Mouse (Mus musculus): ENCODE measurements around the gene Itga9. TPM values are rescaled to one million over a fixed set of nuclear protein-coding genes. Genes with fewer than 3 reads are reported as not detected.

Gene Itga9
- polyA plus RNA-seq, 1 experiment from 2014 or later: 8.3 TPM

GRCm38 (mm10) chr9:118623483-118623882, 17.0 kb downstream of the Itga9 start:
- 60% methylated on average over 9 of the region's 9 CpGs for WGBS (ENCODE audit: insufficient replicate concordance)
- Histone ChIP-seq H3K9me3 (replicated peaks; ENCODE audit: control insufficient read depth, low read length) (no peaks in the 10 kb centered on the region), H3K4me3 (ENCODE audit: low read depth, low read length) (no peak overlapping the region), H3K27ac (ENCODE audit: low read depth, low read length) (no peak overlapping the region), H3K4me2 (no peak overlapping the region), H3K36me3 (ENCODE audit: control insufficient read depth, insufficient read depth, low read length) (no peaks in the 10 kb centered on the region), H3K4me1 (ENCODE audit: control insufficient read depth, insufficient read depth, low read length) (peaks cover 8% of the 10 kb centered on the region), H3K27me3 (ENCODE audit: control insufficient read depth, insufficient read depth, low read length) (no peaks in the 10 kb centered on the region), H3K9ac (ENCODE audit: low read depth, low read length) (no peak overlapping the region)
- no peak for ATAC-seq (replicated peaks; ENCODE audit: insufficient number of reproducible peaks, low FRiP score, low TSS enrichment)

- no peak overlapping the region for H3K4me2 ChIP-seq
- 39% methylated on average over 7 of the region's 7 CpGs for WGBS (ENCODE audit: insufficient replicate concordance)
- no peak overlapping the region for H3K9ac ChIP-seq (ENCODE audit: low read depth, low read length)
- H3K4me1 ChIP-seq (ENCODE audit: control insufficient read depth, insufficient read depth, low read length): peaks cover 6% of the 10 kb centered on the region
- H3K27ac ChIP-seq (ENCODE audit: low read depth, low read length): no peak overlapping the region
- no peak overlapping the region for H3K4me3 ChIP-seq (ENCODE audit: low read depth, low read length)
- H3K27me3 ChIP-seq (ENCODE audit: control insufficient read depth, insufficient read depth, low read length): no peaks in the 10 kb centered on the region
- ATAC-seq (replicated peaks; ENCODE audit: insufficient number of reproducible peaks, low FRiP score, low TSS enrichment): no peak
- no peaks in the 10 kb centered on the region for H3K36me3 ChIP-seq (ENCODE audit: control insufficient read depth, insufficient read depth, low read length)
- no peaks in the 10 kb centered on the region for H3K9me3 ChIP-seq (replicated peaks; ENCODE audit: control insufficient read depth, low read length)
These were observed 17.7 kb downstream of the Itga9 start for GRCm38 (mm10) chr9:118624146-118624545.

- Histone ChIP-seq H3K27me3 (ENCODE audit: control insufficient read depth, insufficient read depth, low read length) (no peaks in the 10 kb centered on the region), H3K36me3 (ENCODE audit: control insufficient read depth, insufficient read depth, low read length) (no peaks in the 10 kb centered on the region), H3K4me1 (ENCODE audit: control insufficient read depth, insufficient read depth, low read length) (peaks cover 10% of the 10 kb centered on the region; the same call in 1 of the 2 replicates), H3K4me2 (no peak overlapping the region), H3K9ac (ENCODE audit: low read depth, low read length) (no peak overlapping the region), H3K4me3 (ENCODE audit: low read depth, low read length) (no peak overlapping the region), H3K27ac (ENCODE audit: low read depth, low read length) (no peak overlapping the region), H3K9me3 (replicated peaks; ENCODE audit: control insufficient read depth, low read length) (no peaks in the 10 kb centered on the region)
- WGBS (ENCODE audit: insufficient replicate concordance): 64% methylated on average over 6 of the region's 6 CpGs
- ATAC-seq (replicated peaks; ENCODE audit: insufficient number of reproducible peaks, low FRiP score, low TSS enrichment): no peak
These were observed 23.4 kb downstream of the Itga9 start for GRCm38 (mm10) chr9:118629763-118630379.

GRCm38 (mm10) chr9:118631775-118632757, 25.6 kb downstream of the Itga9 start:
- Histone ChIP-seq H3K27me3 (ENCODE audit: control insufficient read depth, insufficient read depth, low read length) (no peaks in the 10 kb centered on the region), H3K4me1 (ENCODE audit: control insufficient read depth, insufficient read depth, low read length) (peaks cover 10% of the 10 kb centered on the region; the same call in 1 of the 2 replicates), H3K36me3 (ENCODE audit: control insufficient read depth, insufficient read depth, low read length) (0 out of 2 replicates have a peak, but pooled peaks cover 2% of the 10 kb centered on the region), H3K9me3 (replicated peaks; ENCODE audit: control insufficient read depth, low read length) (0 out of 2 replicates have a peak, but pooled peaks cover 3% of the 10 kb centered on the region), H3K9ac (ENCODE audit: low read depth, low read length) (no peak overlapping the region), H3K27ac (ENCODE audit: low read depth, low read length) (no peak overlapping the region), H3K4me3 (ENCODE audit: low read depth, low read length) (no peak overlapping the region), H3K4me2 (no peak overlapping the region)
- 78% methylated on average over 6 of the region's 6 CpGs for WGBS (ENCODE audit: insufficient replicate concordance)
- ATAC-seq (replicated peaks; ENCODE audit: insufficient number of reproducible peaks, low FRiP score, low TSS enrichment): no peak

- no peak for ATAC-seq (replicated peaks; ENCODE audit: insufficient number of reproducible peaks, low FRiP score, low TSS enrichment)
- Histone ChIP-seq H3K4me1 (ENCODE audit: control insufficient read depth, insufficient read depth, low read length) (peaks cover 10% of the 10 kb centered on the region; the same call in 1 of the 2 replicates), H3K9me3 (replicated peaks; ENCODE audit: control insufficient read depth, low read length) (0 out of 2 replicates have a peak, but pooled peaks cover 3% of the 10 kb centered on the region), H3K27me3 (ENCODE audit: control insufficient read depth, insufficient read depth, low read length) (no peaks in the 10 kb centered on the region), H3K4me2 (no peak overlapping the region), H3K36me3 (ENCODE audit: control insufficient read depth, insufficient read depth, low read length) (peaks cover 2% of the 10 kb centered on the region; the same call in 1 of the 2 replicates), H3K9ac (ENCODE audit: low read depth, low read length) (no peak overlapping the region), H3K27ac (ENCODE audit: low read depth, low read length) (no peak overlapping the region), H3K4me3 (ENCODE audit: low read depth, low read length) (no peak overlapping the region)
- 55% methylated on average over 14 of the region's 14 CpGs for WGBS (ENCODE audit: insufficient replicate concordance)
These were observed 26.3 kb downstream of the Itga9 start for GRCm38 (mm10) chr9:118632758-118633143.

GRCm38 (mm10) chr9:118638642-118639210, 32.2 kb downstream of the Itga9 start:
- WGBS (ENCODE audit: insufficient replicate concordance): 67% methylated on average over 5 of the region's 5 CpGs
- no peak for ATAC-seq (replicated peaks; ENCODE audit: insufficient number of reproducible peaks, low FRiP score, low TSS enrichment)
- Histone ChIP-seq H3K4me1 (ENCODE audit: control insufficient read depth, insufficient read depth, low read length) (no peaks in the 10 kb centered on the region), H3K4me3 (ENCODE audit: low read depth, low read length) (no peak overlapping the region), H3K27ac (ENCODE audit: low read depth, low read length) (no peak overlapping the region), H3K9me3 (replicated peaks; ENCODE audit: control insufficient read depth, low read length) (peaks cover 6% of the 10 kb centered on the region; the same call in 1 of the 2 replicates), H3K27me3 (ENCODE audit: control insufficient read depth, insufficient read depth, low read length) (no peaks in the 10 kb centered on the region), H3K9ac (ENCODE audit: low read depth, low read length) (no peak overlapping the region), H3K4me2 (no peak overlapping the region), H3K36me3 (ENCODE audit: control insufficient read depth, insufficient read depth, low read length) (peaks cover 8% of the 10 kb centered on the region)

GRCm38 (mm10) chr9:118645698-118646355, 39.3 kb downstream of the Itga9 start:
- Histone ChIP-seq H3K4me3 (ENCODE audit: low read depth, low read length) (no peak overlapping the region), H3K9me3 (replicated peaks; ENCODE audit: control insufficient read depth, low read length) (no peaks in the 10 kb centered on the region), H3K4me1 (ENCODE audit: control insufficient read depth, insufficient read depth, low read length) (peaks cover 5% of the 10 kb centered on the region; the same call in 1 of the 2 replicates), H3K27ac (ENCODE audit: low read depth, low read length) (no peak overlapping the region), H3K9ac (ENCODE audit: low read depth, low read length) (no peak overlapping the region), H3K4me2 (no peak overlapping the region), H3K27me3 (ENCODE audit: control insufficient read depth, insufficient read depth, low read length) (no peaks in the 10 kb centered on the region), H3K36me3 (ENCODE audit: control insufficient read depth, insufficient read depth, low read length) (no peaks in the 10 kb centered on the region)
- ATAC-seq (replicated peaks; ENCODE audit: insufficient number of reproducible peaks, low FRiP score, low TSS enrichment): no peak
- WGBS (ENCODE audit: insufficient replicate concordance): 61% methylated on average over 17 of the region's 17 CpGs

GRCm38 (mm10) chr9:118647495-118647894, 41.0 kb downstream of the Itga9 start:
- no peaks in the 10 kb centered on the region for H3K9me3 ChIP-seq (replicated peaks; ENCODE audit: control insufficient read depth, low read length)
- no peak overlapping the region for H3K27ac ChIP-seq (ENCODE audit: low read depth, low read length)
- H3K4me1 ChIP-seq (ENCODE audit: control insufficient read depth, insufficient read depth, low read length): peaks cover 10% of the 10 kb centered on the region; the same call in 1 of the 2 replicates
- H3K4me3 ChIP-seq (ENCODE audit: low read depth, low read length): no peak overlapping the region
- H3K27me3 ChIP-seq (ENCODE audit: control insufficient read depth, insufficient read depth, low read length): no peaks in the 10 kb centered on the region
- no peaks in the 10 kb centered on the region for H3K36me3 ChIP-seq (ENCODE audit: control insufficient read depth, insufficient read depth, low read length)
- no peak overlapping the region for H3K4me2 ChIP-seq
- WGBS (ENCODE audit: insufficient replicate concordance): 62% methylated on average over 3 of the region's 3 CpGs
- no peak for ATAC-seq (replicated peaks; ENCODE audit: insufficient number of reproducible peaks, low FRiP score, low TSS enrichment)
- H3K9ac ChIP-seq (ENCODE audit: low read depth, low read length): no peak overlapping the region
